Mouse (Mus musculus): Measurements from ENCODE around the gene Fstl4. TPM values are rescaled to one million over a fixed set of nuclear protein-coding genes. Genes with fewer than 3 reads are reported as not detected.
"Not testable (repeated sequence)": the region's sequence is repeated elsewhere in the genome, so short reads cannot be mapped to it uniquely, and the experiment has no call there.

The Fstl4 gene
- total RNA-seq, 2 experiments from 2014 or later, result 13.8 to 14.8 TPM

- Histone ChIP-seq H3K27ac (no peak overlapping the region), H3K4me3 (no peak overlapping the region)
- no peak for DNase-seq (ENCODE audit: low spot score in 2 of 2)
- TF ChIP-seq CTCF (conservative IDR thresholded peaks at IDR 0.05), result no peak
These were observed 303.5 kb downstream of the Fstl4 start for GRCm38 (mm10) chr11:53067699-53068478.

GRCm38 (mm10) chr11:53068479-53069065 lies 304.1 kb downstream of the Fstl4 start:
- Histone ChIP-seq H3K27ac (no peak overlapping the region), H3K4me3 (no peak overlapping the region)
- no peak for TF ChIP-seq CTCF (conservative IDR thresholded peaks at IDR 0.05)
- DNase-seq (ENCODE audit: low spot score in 2 of 2), result no peak

DNA sequence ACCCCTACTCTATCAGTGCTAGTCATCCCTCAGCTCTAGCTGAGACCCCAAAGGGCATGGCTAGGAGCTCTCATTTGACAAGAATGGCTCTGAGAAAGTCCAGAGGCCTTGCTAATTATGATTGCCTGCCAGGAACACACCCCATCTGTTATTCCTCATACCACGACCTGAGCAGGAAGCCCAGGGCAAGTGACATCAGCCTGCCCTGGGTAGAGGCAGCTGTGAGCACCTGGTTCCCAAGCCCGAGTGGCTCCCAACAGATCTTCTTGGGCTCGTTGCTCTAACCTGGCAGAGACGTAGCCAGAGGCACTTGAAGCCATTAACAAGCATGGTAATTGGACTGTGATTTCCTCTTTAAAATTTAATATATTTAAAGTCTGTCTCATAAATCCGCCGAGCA lies 305.3 kb downstream of the Fstl4 start:
- H3K27ac ChIP-seq, result no peak overlapping the region
- no peak overlapping the region for H3K4me3 ChIP-seq
- no peak for DNase-seq (ENCODE audit: low spot score in 2 of 2)
- no peak for TF ChIP-seq CTCF (conservative IDR thresholded peaks at IDR 0.05)

DNA sequence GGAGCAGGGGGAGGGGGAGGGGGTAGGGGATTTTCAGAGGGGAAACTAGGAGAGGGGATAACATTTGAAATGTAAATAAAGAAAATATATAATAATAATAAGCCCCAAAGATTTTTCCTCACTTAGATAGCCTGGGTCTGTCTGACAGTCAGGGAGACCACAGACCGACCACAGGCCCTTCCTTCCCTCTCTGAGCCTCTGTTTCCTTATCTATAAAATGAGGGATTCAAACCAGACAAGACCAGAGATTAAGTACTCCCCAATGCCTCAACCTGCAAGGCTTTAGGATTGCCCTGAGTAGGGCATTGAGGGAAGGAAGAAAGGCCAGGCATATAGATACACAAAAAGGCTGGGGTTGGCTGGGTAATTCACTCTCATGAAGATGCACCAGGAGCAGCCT lies 307.2 kb downstream of the Fstl4 start:
- Histone ChIP-seq H3K4me3 (no peak overlapping the region), H3K27ac (no peak overlapping the region)
- TF ChIP-seq CTCF (conservative IDR thresholded peaks at IDR 0.05), result no peak
- no peak for DNase-seq (ENCODE audit: low spot score in 2 of 2)

- no peak overlapping the region for H3K27ac ChIP-seq
- TF ChIP-seq CTCF (conservative IDR thresholded peaks at IDR 0.05), result no peak
- DNase-seq (ENCODE audit: low spot score in 2 of 2), result no peak
- no peak overlapping the region for H3K4me3 ChIP-seq
These were observed 313.2 kb downstream of the Fstl4 start for GRCm38 (mm10) chr11:53077641-53078040.

GRCm38 (mm10) chr11:53078419-53079334 lies 314.2 kb downstream of the Fstl4 start:
- Histone ChIP-seq H3K4me3 (no peak overlapping the region), H3K27ac (no peak overlapping the region)
- TF ChIP-seq CTCF (conservative IDR thresholded peaks at IDR 0.05), result peak; percentile 75
- no peak for DNase-seq (ENCODE audit: low spot score in 2 of 2)

GRCm38 (mm10) chr11:53081310-53081709 lies 316.9 kb downstream of the Fstl4 start:
- H3K27ac ChIP-seq, result no peak overlapping the region
- TF ChIP-seq CTCF (conservative IDR thresholded peaks at IDR 0.05), result no peak
- H3K4me3 ChIP-seq, result no peak overlapping the region
- DNase-seq (ENCODE audit: low spot score in 2 of 2), result no peak

GRCm38 (mm10) chr11:53085367-53085766 lies 320.9 kb downstream of the Fstl4 start:
- DNase-seq (ENCODE audit: low spot score in 2 of 2), result no peak
- H3K27ac ChIP-seq, result no peak overlapping the region
- peak; percentile 60 for TF ChIP-seq CTCF (conservative IDR thresholded peaks at IDR 0.05)
- H3K4me3 ChIP-seq, result no peak overlapping the region

- TF ChIP-seq CTCF (conservative IDR thresholded peaks at IDR 0.05), result no peak
- Histone ChIP-seq H3K27ac (no peak overlapping the region), H3K4me3 (no peak overlapping the region)
- DNase-seq (ENCODE audit: low spot score in 2 of 2), result no peak
These were observed 321.6 kb downstream of the Fstl4 start for GRCm38 (mm10) chr11:53085858-53086565.

- H3K4me3 ChIP-seq; DNase-seq (ENCODE audit: low spot score in 2 of 2); H3K27ac ChIP-seq: not testable (repeated sequence)
These were observed 323.5 kb downstream of the Fstl4 start for GRCm38 (mm10) chr11:53087896-53088295.

GRCm38 (mm10) chr11:53091596-53091995 lies 327.2 kb downstream of the Fstl4 start:
- Histone ChIP-seq H3K4me3 (no peak overlapping the region), H3K27ac (no peak overlapping the region)
- TF ChIP-seq CTCF (conservative IDR thresholded peaks at IDR 0.05), result no peak
- no peak for DNase-seq (ENCODE audit: low spot score in 2 of 2)

GRCm38 (mm10) chr11:53096871-53097270 lies 332.4 kb downstream of the Fstl4 start:
- Histone ChIP-seq H3K4me3 (no peak overlapping the region), H3K27ac (peak overlapping the region; percentile 63)
- no peak for DNase-seq (ENCODE audit: low spot score in 2 of 2)
- TF ChIP-seq CTCF (conservative IDR thresholded peaks at IDR 0.05), result no peak
